Mouse (Mus musculus) megakaryocyte, adult 5-6 weeks (primary cell): Measurements from ENCODE around the gene Vmn2r74. TPM values are rescaled to one million over a fixed set of nuclear protein-coding genes. Genes with fewer than 3 reads are reported as not detected.

Experiments
- ATAC-seq: 2 replicates; pipeline ENCODE4 v1.8.0; 2016; ENCODE audit warnings: mild to moderate bottlenecking, inconsistent platforms; ENCODE audit not compliant: poor library complexity, severe bottlenecking
- total RNA-seq, 2 experiments: library from RNA; stranded (forward) in 1 of 2; stranded (reverse) in 1 of 2; fragments of 153-499, 151-499 nt in 1 of 2; fragments of 221-1000, 200-1000 nt in 1 of 2; gene quantifications; 2 replicates each; pipeline versions ENCODE4 v1.2.3 to v1.2.4; 2015 to 2017

Gene Vmn2r74
- total RNA-seq (2015) (not detected in 2 replicates), total RNA-seq (2017) (not detected in 2 replicates)

GRCm38 (mm10) chr7:85961529-85961928, at the start of gene Vmn2r74:
Gene Vmn2r74, minus strand, starts transcription at chr7:85961629.
- no peak for ATAC-seq

- no peak for ATAC-seq
These were observed 46.1 kb upstream of the Vmn2r74 start for GRCm38 (mm10) chr7:86007533-86007932.

Other genes starting within 250 kb of the Vmn2r74 start
- gene Vmn2r72, start 206.5 kb downstream of the Vmn2r74 start, total RNA-seq (2015), result not detected in 2 replicates
- gene Vmn2r72, start 206.5 kb downstream of the Vmn2r74 start, total RNA-seq (2017), result not detected in 2 replicates
- not detected in 2 replicates for gene Vmn2r73, start 85.4 kb downstream of the Vmn2r74 start, total RNA-seq (2015)
- not detected in 2 replicates for gene Vmn2r73, start 85.4 kb downstream of the Vmn2r74 start, total RNA-seq (2017)
- not detected in 2 replicates for gene Vmn2r75, start 210.1 kb upstream of the Vmn2r74 start, total RNA-seq (2015)
- not detected in 2 replicates for gene Vmn2r75, start 210.1 kb upstream of the Vmn2r74 start, total RNA-seq (2017)